In genomic region chr17:28069446-28069845, GRCm38 (mm10) we compare ENCODE assay signal across 16 mouse cellular contexts. TPM values are rescaled to one million over a fixed set of nuclear protein-coding genes. Genes with fewer than 3 reads are reported as not detected.
DNase-seq lines count a peak whose midpoint lies in the region; ATAC-seq and TF ChIP-seq lines count a peak whose summit lies in the region.
"Had no signal": no experiment of that assay in that cellular context is flagged by ENCODE, and none has a peak within 500 bp of the region (broad histone marks: within the 10 kb centered on the region; RNA-seq: fewer than 3 reads in every experiment).

No protein-coding gene starts in this region.

- no peaks in the 10 kb centered on the region for H3K36me3 ChIP-seq in kidney, adult 2 months (ENCODE audit: control insufficient read depth, insufficient read depth, low read length)
- H3K36me3 ChIP-seq: forebrain, embryonic 15.5 days had no signal

- no peak overlapping the region for H3K4me3 ChIP-seq in kidney, adult 2 months (ENCODE audit: insufficient read depth, low read depth, low read length)
- H3K4me3 ChIP-seq: forebrain, embryonic 15.5 days had no signal

- TF ChIP-seq POLR2A in kidney, adult 2 months (IDR thresholded peaks at IDR 0.05; ENCODE audit: low read depth, low read length) = no peak

- H3K27me3 ChIP-seq in kidney, adult 2 months (replicated peaks; ENCODE audit: control insufficient read depth, insufficient read depth, low read length) = no peaks in the 10 kb centered on the region
- H3K27me3 ChIP-seq: forebrain, embryonic 15.5 days had no signal

- intact Hi-C loops in heart, postnatal 36 days (cut with DNase I) = no loop called here
- intact Hi-C loops in left cerebral cortex, postnatal 10 days (cut with DNase I) = no loop called here

- no peaks in the 10 kb centered on the region for H3K4me1 ChIP-seq in kidney, adult 2 months (ENCODE audit: control insufficient read depth, insufficient read depth, low read length)
- H3K4me1 ChIP-seq: forebrain, embryonic 15.5 days had no signal

- peak; percentile 86 for DNase-seq in heart, adult 11 months
- no peak for DNase-seq in heart, postnatal 36 days
- DNase-seq in kidney, postnatal 4 days = peak; percentile 45 to 55
- DNase-seq in kidney, adult 2 months = no peak
- DNase-seq in left cerebral cortex, postnatal 10 days (ENCODE audit: extremely low spot score in 1 of 2, low spot score in 2 of 2) = no peak
- DNase-seq: cerebellum, adult 2 months; gastrocnemius, postnatal 14 days; heart, postnatal 4 days; kidney, postnatal 25 days; retina, postnatal 1 day had no signal

- H3K27ac ChIP-seq in kidney, adult 2 months (ENCODE audit: insufficient read depth, low read depth, low read length) = no peak overlapping the region
- H3K27ac ChIP-seq: forebrain, embryonic 15.5 days; liver, embryonic 14.5 days had no signal

- ATAC-seq in common myeloid progenitor, adult 5-6 weeks (replicated peaks; ENCODE audit: low read depth, poor library complexity, severe bottlenecking) = peak; percentile 34; the same call in 1 of the 2 replicates
- ATAC-seq in megakaryocyte progenitor cell, adult 5-6 weeks (replicated peaks; ENCODE audit: poor library complexity) = peak; percentile 46; the same call in 1 of the 2 replicates
- ATAC-seq: forebrain, embryonic 15.5 days; hindbrain, embryonic 16.5 days; intestine, embryonic 16.5 days had no signal

- 6% methylated on average over 12 of the region's 12 CpGs for WGBS in kidney, adult 2 months

- TF ChIP-seq CTCF in kidney, adult 2 months (conservative IDR thresholded peaks at IDR 0.05; ENCODE audit: insufficient read depth, insufficient read length, low read depth, low read length) = no peak

RNA-seq across cellular contexts. Expression of gene Tcp11, which starts 11.0 kb away (rescaled TPM):
- total RNA-seq in heart, postnatal 36 days (2021) = not detected
- polyA plus RNA-seq in kidney, adult 2 months (2012; rRNA removed) = 1.4 and 2.5 TPM in 2 replicates
- 2.2 TPM in 1 of 2 replicates, not detected in the other for total RNA-seq in common myeloid progenitor, adult 5-6 weeks (2017)
- 0.67 and 1.4 TPM in 2 replicates for total RNA-seq in megakaryocyte progenitor cell, adult 5-6 weeks (2015)
- 2.4 and 2.5 TPM in 2 replicates for total RNA-seq in megakaryocyte progenitor cell, adult 5-6 weeks (2017)
- 1 to 10 TPM; 1.6 to 2.4 TPM for total RNA-seq in left cerebral cortex, postnatal 10 days (2021)
- total RNA-seq: gastrocnemius, postnatal 14 days had no signal

Comparison
In these comparisons a context has a peak if more than half of its experiments do, and no peak if none do; other contexts are left out.
1. DNase-seq: peak in heart, adult 11 months (single experiment) and kidney, postnatal 4 days (2 of 2); none in heart, postnatal 36 days (0 of 2), kidney, adult 2 months (single experiment) and left cerebral cortex, postnatal 10 days (0 of 2).